Comparison of ENCODE assay signal across 8 mouse cellular contexts in genomic region chr1:191817418-191818144, GRCm38 (mm10). TPM values are rescaled to one million over a fixed set of nuclear protein-coding genes. Genes with fewer than 3 reads are reported as not detected.
DNase-seq lines count a peak whose midpoint lies in the region; ATAC-seq and TF ChIP-seq lines count a peak whose summit lies in the region.

No protein-coding gene starts in this region.

- ATAC-seq in intestine, embryonic 14.5 days (replicated peaks; ENCODE audit: low FRiP score, low TSS enrichment, low read depth) = peak; percentile 57
- ATAC-seq in midbrain, embryonic 11.5 days (ENCODE audit: low FRiP score) = peak; percentile 49

- H3K27ac ChIP-seq in cortical plate, adult 2 months (ENCODE audit: insufficient read depth, low read length) = no peak overlapping the region
- no peak overlapping the region for H3K27ac ChIP-seq in intestine, embryonic 14.5 days (ENCODE audit: low read depth)
- no peak overlapping the region for H3K27ac ChIP-seq in midbrain, embryonic 11.5 days (ENCODE audit: low read depth, low read length)

- peak; percentile 87 to 94 for DNase-seq in adrenal gland, adult (ENCODE audit: inconsistent age in 2 of 2, low spot score in 1 of 2)
- DNase-seq in gastrocnemius, postnatal 10 days = peak; percentile 88
- DNase-seq in intestine, embryonic 14.5 days (ENCODE audit: low spot score) = peak; percentile 89
- peak; percentile 88 to 89 for DNase-seq in left cerebral cortex, postnatal 10 days (ENCODE audit: extremely low spot score in 1 of 2, low spot score in 2 of 2)
- peak; percentile 97 for DNase-seq in midbrain, embryonic 11.5 days (ENCODE audit: low spot score, missing footprints)
- DNase-seq in right cerebral cortex, postnatal 4 days = peak; percentile 82
- DNase-seq in urinary bladder, postnatal 4 days (ENCODE audit: low spot score in 2 of 2) = peak; percentile 84 to 89

- peak; percentile 99 for TF ChIP-seq CTCF in cortical plate, adult 2 months (IDR thresholded peaks at IDR 0.05; ENCODE audit: extremely low read depth, insufficient read depth, low read length)

- intact Hi-C loops in left cerebral cortex, postnatal 10 days (cut with DNase I) = loop anchor here (5.0 to 10.0 kb wide), 3 partner anchors 95 to 503 kb away; partner anchors contain the start of genes Dtl, Ints7 and Nenf

- WGBS in intestine, embryonic 14.5 days = 37% methylated on average over 19 of the region's 19 CpGs
- 40% methylated on average over 19 of the region's 19 CpGs for WGBS in midbrain, embryonic 11.5 days

- no peak overlapping the region for H3K4me3 ChIP-seq in cortical plate, adult 2 months (ENCODE audit: insufficient read depth, low read length)
- H3K4me3 ChIP-seq in intestine, embryonic 14.5 days (ENCODE audit: low read depth, low read length) = no peak overlapping the region
- H3K4me3 ChIP-seq in midbrain, embryonic 11.5 days (ENCODE audit: low read depth, low read length) = no peak overlapping the region

- no peaks in the 10 kb centered on the region for H3K27me3 ChIP-seq in intestine, embryonic 14.5 days (replicated peaks; ENCODE audit: control insufficient read depth, insufficient read depth, low read length)
- no peaks in the 10 kb centered on the region for H3K27me3 ChIP-seq in midbrain, embryonic 11.5 days (ENCODE audit: control insufficient read depth, insufficient read depth, low read length)

- H3K4me2 ChIP-seq in intestine, embryonic 14.5 days (ENCODE audit: low read length) = no peak overlapping the region
- no peak overlapping the region for H3K4me2 ChIP-seq in midbrain, embryonic 11.5 days

- H3K4me1 ChIP-seq in cortical plate, adult 2 months (ENCODE audit: control insufficient read depth, insufficient read depth, low read length) = no peaks in the 10 kb centered on the region; the same call in 1 of the 2 replicates
- peaks cover 19% of the 10 kb centered on the region for H3K4me1 ChIP-seq in intestine, embryonic 14.5 days (replicated peaks; ENCODE audit: control insufficient read depth, insufficient read depth, low read length)
- H3K4me1 ChIP-seq in midbrain, embryonic 11.5 days (ENCODE audit: control insufficient read depth, insufficient read depth, low read length) = peaks cover 10% of the 10 kb centered on the region

- H3K9me3 ChIP-seq in intestine, embryonic 14.5 days (ENCODE audit: control insufficient read depth, low read length) = no peaks in the 10 kb centered on the region
- no peaks in the 10 kb centered on the region for H3K9me3 ChIP-seq in midbrain, embryonic 11.5 days (ENCODE audit: control insufficient read depth, low read length)

- H3K36me3 ChIP-seq in intestine, embryonic 14.5 days (ENCODE audit: control insufficient read depth, insufficient read depth, low read length) = no peaks in the 10 kb centered on the region
- no peaks in the 10 kb centered on the region for H3K36me3 ChIP-seq in midbrain, embryonic 11.5 days (ENCODE audit: control insufficient read depth, insufficient read depth, low read length)

- TF ChIP-seq POLR2A in cortical plate, adult 2 months (IDR thresholded peaks at IDR 0.05; ENCODE audit: extremely low read depth, insufficient read depth, low read length) = no peak

- H3K9ac ChIP-seq in intestine, embryonic 14.5 days (ENCODE audit: low read length) = no peak overlapping the region
- no peak overlapping the region for H3K9ac ChIP-seq in midbrain, embryonic 11.5 days (ENCODE audit: low read length)

RNA-seq across cellular contexts. Expression of gene Nek2, which starts 3.7 kb away (rescaled TPM):
- polyA plus RNA-seq in cortical plate, adult 2 months (2012; rRNA removed) = 0.79 and 1.2 TPM in 2 replicates
- 1 to 10 TPM; 4.7 to 4.9 TPM for total RNA-seq in gastrocnemius, postnatal 10 days (2021)
- polyA plus RNA-seq in intestine, embryonic 14.5 days (2014; fragmentation: Nextera tagmentation; extraction: Ambion mirVana) = 39.8 and 40.6 TPM in 2 replicates
- total RNA-seq in left cerebral cortex, postnatal 10 days (2021) = 1 to 10 TPM; 3.6 TPM
- 46.5 and 51.7 TPM in 2 replicates for polyA plus RNA-seq in midbrain, embryonic 11.5 days (2014; fragmentation: Nextera tagmentation; extraction: Ambion mirVana)

Comparison
In these comparisons a context has a peak if more than half of its experiments do, and no peak if none do; other contexts are left out.
1. RNA of gene Nek2, which starts 3.7 kb away (polyA plus RNA-seq): 46.5 to 51.7 TPM in midbrain, embryonic 11.5 days and 39.8 to 40.6 TPM in intestine, embryonic 14.5 days; 0.79 to 1.2 TPM in cortical plate, adult 2 months; every median in the first group is over 10 times any median in the second.
2. Peak in every context shown above with its lines, with median percentiles within 50 percentile points of each other: DNase-seq.